Mouse (Mus musculus): ENCODE results near the gene Wipf2. TPM values are rescaled to one million over a fixed set of nuclear protein-coding genes. Genes with fewer than 3 reads are reported as not detected.

Gene Wipf2
- polyA plus RNA-seq, 1 experiment from 2014 or later, result 3.2 TPM

DNA sequence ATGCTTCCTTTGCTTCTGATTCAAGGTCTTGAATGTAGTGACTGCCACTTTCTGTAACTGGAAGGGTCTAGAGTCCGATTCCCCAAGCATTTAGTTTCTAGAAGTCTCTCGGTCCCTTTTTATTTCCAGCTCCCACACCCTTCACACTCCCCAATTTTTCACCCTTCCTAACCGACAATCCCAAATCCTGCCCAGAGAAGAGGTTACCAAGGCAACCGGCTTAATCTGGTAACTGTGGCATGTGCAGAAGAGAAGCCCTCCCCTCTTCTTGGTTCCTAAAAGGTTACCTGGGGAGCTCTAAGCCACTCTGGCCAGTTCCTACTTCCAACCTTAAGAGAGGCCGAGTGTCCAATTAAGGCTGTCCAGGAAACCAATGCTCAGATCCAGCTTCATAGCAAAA lies 28.1 kb upstream of the Wipf2 start:
- Histone ChIP-seq H3K4me1 (ENCODE audit: control insufficient read depth in 2 of 2, insufficient read depth in 2 of 2, low read length in 2 of 2) (peaks cover 0 to 13% of the 10 kb centered on the region in 2 experiments; a peak in 3 of 4 replicates), H3K36me3 (ENCODE audit: control insufficient read depth, insufficient read depth, low read length) (peaks cover 45% of the 10 kb centered on the region), H3K9ac (ENCODE audit: low read length) (no peak overlapping the region), H3K27ac (replicated peaks in 1 of 2; ENCODE audit: control insufficient read depth in 1 of 2, insufficient read depth in 1 of 2, low read depth in 2 of 2, low read length in 2 of 2) (no peak overlapping the region), H3K4me3 (ENCODE audit: control insufficient read depth in 1 of 2, insufficient read depth in 1 of 2, low read depth in 1 of 2, low read length in 2 of 2) (no peak overlapping the region), H3K27me3 (ENCODE audit: control insufficient read depth, insufficient read depth, low read length) (peaks cover 15% of the 10 kb centered on the region), H3K4me2 (ENCODE audit: low read length) (no peak overlapping the region), H3K9me3 (ENCODE audit: control insufficient read depth, low read length) (no peaks in the 10 kb centered on the region)
- no peak for ATAC-seq (ENCODE audit: insufficient number of reproducible peaks, insufficient read depth, low FRiP score, low read depth)
- WGBS, result 44% methylated on average over 5 of the region's 5 CpGs

DNA sequence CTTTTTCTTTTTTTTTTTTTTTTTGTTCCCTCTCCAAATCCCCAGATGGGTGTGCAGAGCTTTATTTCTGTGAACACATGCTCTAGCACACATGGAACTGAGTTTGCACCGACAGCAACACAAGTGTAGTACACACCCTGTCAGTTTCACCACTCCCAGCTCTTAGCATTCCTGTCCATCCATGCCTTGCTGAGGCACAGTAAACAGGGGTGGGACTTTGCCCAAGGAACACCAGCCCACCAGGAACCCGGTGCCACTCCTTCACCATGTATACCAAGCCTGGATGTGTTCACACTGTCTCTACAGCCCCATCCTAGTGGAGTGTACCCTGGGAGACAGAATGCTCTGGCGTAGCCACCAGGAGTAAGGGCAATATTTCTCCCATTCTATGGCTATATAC lies 27.7 kb upstream of the Wipf2 start:
- Histone ChIP-seq H3K27me3 (ENCODE audit: control insufficient read depth, insufficient read depth, low read length) (peaks cover 15% of the 10 kb centered on the region), H3K27ac (replicated peaks in 1 of 2; ENCODE audit: control insufficient read depth in 1 of 2, insufficient read depth in 1 of 2, low read depth in 2 of 2, low read length in 2 of 2) (no peak overlapping the region), H3K36me3 (ENCODE audit: control insufficient read depth, insufficient read depth, low read length) (peaks cover 41% of the 10 kb centered on the region), H3K9me3 (ENCODE audit: control insufficient read depth, low read length) (no peaks in the 10 kb centered on the region), H3K4me2 (ENCODE audit: low read length) (no peak overlapping the region), H3K4me1 (ENCODE audit: control insufficient read depth in 2 of 2, insufficient read depth in 2 of 2, low read length in 2 of 2) (peaks cover 0 to 13% of the 10 kb centered on the region in 2 experiments; a peak in 3 of 4 replicates), H3K9ac (ENCODE audit: low read length) (no peak overlapping the region), H3K4me3 (ENCODE audit: control insufficient read depth in 1 of 2, insufficient read depth in 1 of 2, low read depth in 1 of 2, low read length in 2 of 2) (no peak overlapping the region)
- ATAC-seq (ENCODE audit: insufficient number of reproducible peaks, insufficient read depth, low FRiP score, low read depth), result no peak
- WGBS, result 53% methylated on average over 3 of the region's 3 CpGs

GRCm38 (mm10) chr11:98836128-98836527 lies 27.3 kb upstream of the Wipf2 start:
- Histone ChIP-seq H3K27ac (replicated peaks in 1 of 2; ENCODE audit: control insufficient read depth in 1 of 2, insufficient read depth in 1 of 2, low read depth in 2 of 2, low read length in 2 of 2) (no peak overlapping the region), H3K36me3 (ENCODE audit: control insufficient read depth, insufficient read depth, low read length) (peaks cover 37% of the 10 kb centered on the region), H3K4me2 (ENCODE audit: low read length) (peak overlapping the region; percentile 99), H3K4me3 (ENCODE audit: control insufficient read depth in 1 of 2, insufficient read depth in 1 of 2, low read depth in 1 of 2, low read length in 2 of 2) (peak overlapping the region in 1 of 2 experiments; percentile 71; a peak in 3 of 4 replicates), H3K4me1 (ENCODE audit: control insufficient read depth in 2 of 2, insufficient read depth in 2 of 2, low read length in 2 of 2) (peaks cover 0 to 13% of the 10 kb centered on the region in 2 experiments; a peak in 3 of 4 replicates), H3K9me3 (ENCODE audit: control insufficient read depth, low read length) (no peaks in the 10 kb centered on the region), H3K9ac (ENCODE audit: low read length) (peak overlapping the region; percentile 77; the same call in 1 of the 2 replicates), H3K27me3 (ENCODE audit: control insufficient read depth, insufficient read depth, low read length) (peaks cover 15% of the 10 kb centered on the region)
- 26% methylated on average over 7 of the region's 7 CpGs for WGBS
- ATAC-seq (ENCODE audit: insufficient number of reproducible peaks, insufficient read depth, low FRiP score, low read depth), result no peak

- Histone ChIP-seq H3K4me2 (ENCODE audit: low read length) (peak within 1 kb of the TSS; percentile 99), H3K27ac (replicated peaks in 1 of 2; ENCODE audit: control insufficient read depth in 1 of 2, insufficient read depth in 1 of 2, low read depth in 2 of 2, low read length in 2 of 2) (no peak within 1 kb of the TSS), H3K4me3 (ENCODE audit: control insufficient read depth in 1 of 2, insufficient read depth in 1 of 2, low read depth in 1 of 2, low read length in 2 of 2) (peak within 1 kb of the TSS; percentile 71 to 72), H3K4me1 (ENCODE audit: control insufficient read depth in 2 of 2, insufficient read depth in 2 of 2, low read length in 2 of 2) (peaks cover 0 to 13% of the 10 kb centered on the region in 2 experiments; a peak in 3 of 4 replicates), H3K27me3 (ENCODE audit: control insufficient read depth, insufficient read depth, low read length) (peaks cover 15% of the 10 kb centered on the region), H3K9me3 (ENCODE audit: control insufficient read depth, low read length) (no peaks in the 10 kb centered on the region), H3K9ac (ENCODE audit: low read length) (peak within 1 kb of the TSS; percentile 77), H3K36me3 (ENCODE audit: control insufficient read depth, insufficient read depth, low read length) (peaks cover 31% of the 10 kb centered on the region)
- WGBS, result 1% methylated on average over 45 of the region's 48 CpGs
- ATAC-seq (ENCODE audit: insufficient number of reproducible peaks, insufficient read depth, low FRiP score, low read depth), result peak; percentile 80
Observed at GRCm38 (mm10) chr11:98836651-98837141, 26.7 kb upstream of the Wipf2 start, which contains the start of gene Rapgefl1. Gene Rapgefl1 (plus strand): TSS chr11:98836785.

DNA sequence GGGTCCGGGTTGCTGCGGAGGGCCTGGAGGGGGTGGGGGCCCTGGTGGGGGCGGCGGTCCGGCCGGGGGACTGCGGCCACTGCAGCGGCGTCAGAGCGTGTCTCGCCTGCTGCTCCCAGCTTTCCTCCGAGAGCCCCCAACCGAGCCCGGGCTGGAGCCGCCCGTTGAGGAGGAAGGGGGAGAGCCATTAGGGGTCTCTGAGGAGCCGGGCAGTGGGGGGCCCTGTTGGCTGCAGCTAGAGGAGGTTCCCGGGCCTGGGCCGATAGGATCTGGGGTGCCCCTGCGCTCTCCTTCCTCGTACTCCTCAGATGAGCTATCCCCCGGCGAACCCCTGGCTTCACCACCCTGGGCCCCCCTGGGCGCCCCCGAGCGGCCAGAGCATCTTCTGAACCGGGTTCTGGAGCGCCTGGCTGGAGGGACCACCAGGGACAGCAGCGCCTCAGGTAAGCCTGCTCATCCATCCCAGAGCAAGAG lies 26.2 kb upstream of the Wipf2 start:
- Histone ChIP-seq H3K4me3 (ENCODE audit: control insufficient read depth in 1 of 2, insufficient read depth in 1 of 2, low read depth in 1 of 2, low read length in 2 of 2) (peak overlapping the region; percentile 71 to 72; a peak in 3 of 4 replicates), H3K36me3 (ENCODE audit: control insufficient read depth, insufficient read depth, low read length) (peaks cover 25% of the 10 kb centered on the region), H3K9me3 (ENCODE audit: control insufficient read depth, low read length) (no peaks in the 10 kb centered on the region), H3K4me2 (ENCODE audit: low read length) (peak overlapping the region; percentile 99), H3K9ac (ENCODE audit: low read length) (peak overlapping the region; percentile 77), H3K27me3 (ENCODE audit: control insufficient read depth, insufficient read depth, low read length) (peaks cover 15% of the 10 kb centered on the region), H3K4me1 (ENCODE audit: control insufficient read depth in 2 of 2, insufficient read depth in 2 of 2, low read length in 2 of 2) (peaks cover 0 to 13% of the 10 kb centered on the region in 2 experiments; a peak in 3 of 4 replicates), H3K27ac (replicated peaks in 1 of 2; ENCODE audit: control insufficient read depth in 1 of 2, insufficient read depth in 1 of 2, low read depth in 2 of 2, low read length in 2 of 2) (no peak overlapping the region)
- ATAC-seq (ENCODE audit: insufficient number of reproducible peaks, insufficient read depth, low FRiP score, low read depth), result no peak
- 3% methylated on average over 24 of the region's 29 CpGs for WGBS

- no peak overlapping the region for H3K4me2 ChIP-seq (ENCODE audit: low read length)
- H3K4me1 ChIP-seq (ENCODE audit: control insufficient read depth in 2 of 2, insufficient read depth in 2 of 2, low read length in 2 of 2), result peaks cover 0 to 13% of the 10 kb centered on the region in 2 experiments; a peak in 3 of 4 replicates
- H3K36me3 ChIP-seq (ENCODE audit: control insufficient read depth, insufficient read depth, low read length), result peaks cover 19% of the 10 kb centered on the region
- ATAC-seq (ENCODE audit: insufficient number of reproducible peaks, insufficient read depth, low FRiP score, low read depth), result no peak
- no peaks in the 10 kb centered on the region for H3K9me3 ChIP-seq (ENCODE audit: control insufficient read depth, low read length)
- H3K9ac ChIP-seq (ENCODE audit: low read length), result peak overlapping the region; percentile 77; the same call in 1 of the 2 replicates
- no peak overlapping the region for H3K4me3 ChIP-seq (ENCODE audit: control insufficient read depth in 1 of 2, insufficient read depth in 1 of 2, low read depth in 1 of 2, low read length in 2 of 2)
- no peak overlapping the region for H3K27ac ChIP-seq (replicated peaks in 1 of 2; ENCODE audit: control insufficient read depth in 1 of 2, insufficient read depth in 1 of 2, low read depth in 2 of 2, low read length in 2 of 2)
- H3K27me3 ChIP-seq (ENCODE audit: control insufficient read depth, insufficient read depth, low read length), result peaks cover 15% of the 10 kb centered on the region
- 54% methylated on average over 11 of the region's 11 CpGs for WGBS
Observed at GRCm38 (mm10) chr11:98837917-98838316, 25.5 kb upstream of the Wipf2 start.

DNA sequence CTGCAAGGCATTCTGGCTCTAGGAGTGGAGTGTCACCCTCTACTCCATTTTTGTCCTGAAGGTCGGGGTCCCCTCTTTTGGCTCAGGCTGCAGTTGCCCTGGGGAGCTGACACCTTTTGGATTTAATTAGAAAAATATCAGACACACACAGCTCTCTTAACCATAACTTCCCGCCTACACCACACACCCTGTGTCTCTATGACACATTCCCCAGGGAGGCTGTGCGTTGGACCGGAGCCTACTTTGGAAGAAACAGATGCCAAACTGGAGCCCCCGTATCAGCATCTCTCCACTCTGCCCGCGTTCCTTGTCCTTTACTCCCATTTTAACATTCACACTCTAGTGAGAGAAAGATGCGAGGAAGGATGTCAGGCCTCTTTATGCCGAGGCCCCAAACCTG lies 24.9 kb upstream of the Wipf2 start:
- ATAC-seq (ENCODE audit: insufficient number of reproducible peaks, insufficient read depth, low FRiP score, low read depth), result no peak
- 61% methylated on average over 9 of the region's 9 CpGs for WGBS
- no peak overlapping the region for H3K4me2 ChIP-seq (ENCODE audit: low read length)

More for the DNA sequence above, 24.9 kb upstream of the Wipf2 start:
- Histone ChIP-seq H3K4me3 (ENCODE audit: control insufficient read depth in 1 of 2, insufficient read depth in 1 of 2, low read depth in 1 of 2, low read length in 2 of 2) (no peak overlapping the region), H3K4me1 (ENCODE audit: control insufficient read depth in 2 of 2, insufficient read depth in 2 of 2, low read length in 2 of 2) (peaks cover 0 to 13% of the 10 kb centered on the region in 2 experiments; a peak in 3 of 4 replicates), H3K27ac (replicated peaks in 1 of 2; ENCODE audit: control insufficient read depth in 1 of 2, insufficient read depth in 1 of 2, low read depth in 2 of 2, low read length in 2 of 2) (no peak overlapping the region), H3K36me3 (ENCODE audit: control insufficient read depth, insufficient read depth, low read length) (peaks cover 13% of the 10 kb centered on the region), H3K9me3 (ENCODE audit: control insufficient read depth, low read length) (no peaks in the 10 kb centered on the region), H3K27me3 (ENCODE audit: control insufficient read depth, insufficient read depth, low read length) (peaks cover 15% of the 10 kb centered on the region), H3K9ac (ENCODE audit: low read length) (no peak overlapping the region)
